Mouse (Mus musculus): Measurements from ENCODE around the gene Lmf2.

DNA sequence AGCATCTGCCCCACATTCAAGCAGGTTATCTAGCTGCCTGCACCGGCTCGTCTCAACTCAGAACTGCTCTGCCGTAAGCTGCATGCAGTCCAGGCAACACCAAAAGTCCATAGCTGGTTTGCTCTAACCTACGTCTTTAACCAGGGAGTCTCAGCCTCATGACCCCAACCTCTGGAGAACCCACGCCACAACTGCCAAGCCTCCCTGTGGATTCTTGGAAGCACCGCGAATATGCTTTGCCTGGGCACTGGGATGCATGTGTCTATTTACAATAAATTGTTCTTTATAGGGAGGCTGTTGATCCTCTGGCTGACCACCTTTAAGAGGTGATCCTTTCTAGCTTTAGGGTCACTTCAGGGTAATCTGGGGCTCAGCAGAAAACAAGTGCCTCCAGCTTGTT is 17.1 kb upstream of the Lmf2 start:
- TF ChIP-seq CTCF (IDR thresholded peaks at IDR 0.05; ENCODE audit: low read depth) (no peak), EP300 (IDR thresholded peaks at IDR 0.05; ENCODE audit: low read depth) (no peak)

Measured in liver, embryonic 14.5 days (tissue).